11 mouse cellular contexts compared by ENCODE assay signal in genomic region chr4:132635971-132636370, GRCm38 (mm10).
"Had no signal": no experiment of that assay in that cellular context is flagged by ENCODE, and none has a peak within 500 bp of the region (broad histone marks: within the 10 kb centered on the region; RNA-seq: fewer than 3 reads in every experiment).

No protein-coding gene starts in this region.

- H3K36me3 ChIP-seq: lung, embryonic 15.5 days; midbrain, embryonic 12.5 days; neural tube, embryonic 13.5 days; neural tube, embryonic 15.5 days had no signal

- H3K27me3 ChIP-seq: lung, embryonic 15.5 days; midbrain, embryonic 12.5 days; neural tube, embryonic 13.5 days; neural tube, embryonic 15.5 days had no signal

- H3K4me3 ChIP-seq: lung, embryonic 15.5 days; midbrain, embryonic 10.5 days; midbrain, embryonic 12.5 days; myocyte; neural tube, embryonic 13.5 days; neural tube, embryonic 15.5 days had no signal

- DNase-seq: lung, adult 2 months; right cerebral cortex, adult 18-20 months; right cerebral cortex, postnatal 25 days; thymus, postnatal 25 days had no signal

- H3K9ac ChIP-seq: liver, postnatal 0 days; lung, embryonic 15.5 days; midbrain, embryonic 12.5 days; neural tube, embryonic 13.5 days; neural tube, embryonic 15.5 days had no signal

- H3K27ac ChIP-seq: lung, embryonic 15.5 days; midbrain, embryonic 10.5 days; midbrain, embryonic 12.5 days; neural tube, embryonic 13.5 days; neural tube, embryonic 15.5 days had no signal
